Mouse (Mus musculus) embryonic fibroblast, embryonic 13.5 days (primary cell): ENCODE results near the gene Apoc2.

Source experiments
- CTCF ChIP-seq: IDR thresholded peaks from 2 replicates; pipeline ENCODE4 v1.5.1; 2011; ENCODE audit warnings: mild to moderate bottlenecking, control low read depth, low read length, moderate library complexity, borderline replicate concordance; ENCODE audit not compliant: insufficient read depth
- POLR2A ChIP-seq: IDR thresholded peaks from 2 replicates; pipeline ENCODE4 v1.6.1; 2011; ENCODE audit warnings: low read depth, mild to moderate bottlenecking, control low read depth, low read length, moderate library complexity

DNA sequence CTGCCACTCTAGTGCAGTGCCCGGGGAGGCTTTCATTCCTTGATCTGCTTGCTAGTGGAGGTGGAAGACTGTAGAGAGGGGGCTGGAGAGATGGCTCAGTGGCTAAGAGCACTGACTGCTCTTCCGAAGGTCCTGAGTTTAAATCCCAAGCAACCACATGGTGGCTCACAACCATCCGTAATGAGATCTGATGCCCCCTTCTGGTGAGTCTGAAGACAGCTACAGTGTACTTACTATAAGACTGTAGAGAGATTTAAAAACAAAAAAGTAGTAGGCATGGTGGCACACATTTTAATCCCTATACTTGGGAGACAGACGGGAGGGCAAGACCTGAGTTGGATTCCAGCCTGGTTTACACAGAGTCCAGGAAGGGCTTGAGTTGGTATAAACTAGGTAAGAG lies 34.7 kb upstream of the Apoc2 start:
- TF ChIP-seq CTCF (no peak), POLR2A (no peak)
